Mouse (Mus musculus): Measurements from ENCODE around the gene Tctn1. TPM values are rescaled to one million over a fixed set of nuclear protein-coding genes. Genes with fewer than 3 reads are reported as not detected.
"Not testable (repeated sequence)": the region's sequence is repeated elsewhere in the genome, so short reads cannot be mapped to it uniquely, and the experiment has no call there.

Gene Tctn1
- polyA plus RNA-seq, 1 experiment from 2014 or later: 6.5 TPM

DNA sequence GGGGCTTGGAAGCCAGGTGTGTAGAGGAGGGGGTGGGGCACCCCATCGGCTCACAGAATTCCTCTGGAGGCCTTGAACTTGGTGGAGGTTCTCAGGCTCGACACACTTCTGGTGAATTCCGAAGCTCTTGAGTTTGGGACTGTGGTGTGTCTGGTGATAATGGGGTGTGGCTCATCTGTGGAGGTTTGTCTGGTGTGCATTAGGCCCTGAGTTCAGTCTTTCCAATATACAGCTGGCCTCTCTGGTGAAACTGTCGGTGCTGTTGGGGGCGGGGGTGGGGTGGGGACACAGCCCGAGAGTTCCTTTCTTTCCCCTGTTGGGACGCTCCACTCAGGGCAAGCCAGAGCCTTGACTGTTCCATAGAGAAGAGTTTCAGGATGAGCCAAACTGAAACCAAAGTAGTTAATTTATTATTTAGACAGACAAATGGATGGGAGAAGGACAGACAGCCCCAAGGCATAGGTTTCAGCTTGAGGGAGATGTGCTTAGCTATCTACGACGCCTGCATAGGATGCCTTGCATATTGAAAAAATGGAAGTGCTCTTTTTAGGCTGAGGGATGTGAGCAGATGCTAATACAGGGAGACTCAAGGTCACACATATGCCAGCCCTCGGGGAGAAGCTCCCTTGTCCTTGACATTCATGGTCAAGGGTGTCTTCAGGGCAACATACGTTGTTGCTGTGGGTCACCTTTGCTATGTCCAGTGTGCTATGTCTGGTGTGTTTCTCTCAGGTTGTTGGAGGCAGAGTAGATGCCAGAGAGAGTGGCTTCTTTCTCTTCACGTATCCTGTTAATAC is 46.0 kb downstream of the Tctn1 start:
- no peak overlapping the region for H3K4me2 ChIP-seq (replicated peaks)
- 91% methylated on average over 12 of the region's 12 CpGs for WGBS
- no peak overlapping the region for H3K9ac ChIP-seq
- H3K27me3 ChIP-seq (ENCODE audit: control insufficient read depth, insufficient read depth, low read length): no peaks in the 10 kb centered on the region
- H3K4me1 ChIP-seq (replicated peaks; ENCODE audit: control insufficient read depth, insufficient read depth, low read length): 0 out of 2 replicates have a peak, but pooled peaks cover 4% of the 10 kb centered on the region
- DNase-seq (ENCODE audit: low spot score): no peak
- ATAC-seq (ENCODE audit: low FRiP score): no peak
- no peak overlapping the region for H3K27ac ChIP-seq
- no peaks in the 10 kb centered on the region for H3K9me3 ChIP-seq (ENCODE audit: control insufficient read depth, low read length)
- no peaks in the 10 kb centered on the region for H3K36me3 ChIP-seq (replicated peaks; ENCODE audit: control insufficient read depth, insufficient read depth)
- H3K4me3 ChIP-seq (replicated peaks; ENCODE audit: low read length): no peak overlapping the region

DNA sequence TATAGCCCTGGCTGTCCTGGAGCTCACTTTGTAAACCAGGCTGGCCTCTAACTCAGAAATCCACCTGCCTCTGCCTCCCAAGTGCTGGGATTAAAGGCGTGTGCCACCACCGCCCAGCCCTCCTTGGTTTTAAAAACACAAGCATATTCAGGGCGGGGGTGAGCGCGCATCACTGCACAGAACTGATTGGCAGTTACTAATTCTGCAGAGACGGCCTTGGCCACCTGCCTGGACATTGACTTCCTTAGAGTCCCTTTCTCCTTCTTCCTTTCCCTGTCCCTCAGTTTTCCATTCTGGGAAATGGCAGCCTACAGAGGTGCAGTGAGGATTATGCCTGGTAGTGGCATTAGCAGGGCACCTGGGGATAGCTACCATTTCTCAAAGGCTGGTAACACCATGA is 46.6 kb downstream of the Tctn1 start:
- WGBS: 90% methylated on average over 6 of the region's 6 CpGs
- Histone ChIP-seq H3K36me3 (replicated peaks; ENCODE audit: control insufficient read depth, insufficient read depth) (no peaks in the 10 kb centered on the region), H3K4me1 (replicated peaks; ENCODE audit: control insufficient read depth, insufficient read depth, low read length) (0 out of 2 replicates have a peak, but pooled peaks cover 4% of the 10 kb centered on the region), H3K9me3 (ENCODE audit: control insufficient read depth, low read length) (no peaks in the 10 kb centered on the region), H3K9ac (no peak overlapping the region), H3K4me2 (replicated peaks) (no peak overlapping the region), H3K4me3 (replicated peaks; ENCODE audit: low read length) (no peak overlapping the region), H3K27ac (no peak overlapping the region), H3K27me3 (ENCODE audit: control insufficient read depth, insufficient read depth, low read length) (no peaks in the 10 kb centered on the region)
- DNase-seq (ENCODE audit: low spot score) (no peak), ATAC-seq (ENCODE audit: low FRiP score) (no peak)

DNA sequence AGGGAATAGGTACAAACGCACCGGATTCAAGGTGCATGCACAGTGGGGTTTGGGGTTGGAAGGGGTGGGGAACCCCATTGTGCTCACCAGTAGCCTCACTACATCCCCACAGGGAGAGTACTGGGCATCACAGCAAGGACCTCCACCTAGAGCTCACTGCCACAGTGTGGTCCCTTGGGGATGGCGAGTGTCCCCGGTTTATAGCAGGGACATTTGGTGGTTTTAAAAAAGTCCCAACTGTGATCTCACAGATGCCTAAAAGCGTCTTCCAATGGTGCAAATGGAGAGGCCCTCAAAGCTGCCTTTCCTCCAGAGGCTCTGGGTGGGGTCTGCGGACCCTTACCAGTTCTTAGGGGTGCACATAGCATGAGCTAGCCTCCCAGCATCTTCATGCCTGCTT is 50.4 kb downstream of the Tctn1 start:
- Histone ChIP-seq H3K27me3 (ENCODE audit: control insufficient read depth, insufficient read depth, low read length) (no peaks in the 10 kb centered on the region), H3K4me3 (replicated peaks; ENCODE audit: low read length) (no peak overlapping the region), H3K9ac (no peak overlapping the region), H3K4me1 (replicated peaks; ENCODE audit: control insufficient read depth, insufficient read depth, low read length) (peaks cover 9% of the 10 kb centered on the region), H3K36me3 (replicated peaks; ENCODE audit: control insufficient read depth, insufficient read depth) (no peaks in the 10 kb centered on the region), H3K9me3 (ENCODE audit: control insufficient read depth, low read length) (no peaks in the 10 kb centered on the region), H3K27ac (no peak overlapping the region), H3K4me2 (replicated peaks) (no peak overlapping the region)
- 92% methylated on average over 6 of the region's 6 CpGs for WGBS
- DNase-seq (ENCODE audit: low spot score) (no peak), ATAC-seq (ENCODE audit: low FRiP score) (no peak)

DNA sequence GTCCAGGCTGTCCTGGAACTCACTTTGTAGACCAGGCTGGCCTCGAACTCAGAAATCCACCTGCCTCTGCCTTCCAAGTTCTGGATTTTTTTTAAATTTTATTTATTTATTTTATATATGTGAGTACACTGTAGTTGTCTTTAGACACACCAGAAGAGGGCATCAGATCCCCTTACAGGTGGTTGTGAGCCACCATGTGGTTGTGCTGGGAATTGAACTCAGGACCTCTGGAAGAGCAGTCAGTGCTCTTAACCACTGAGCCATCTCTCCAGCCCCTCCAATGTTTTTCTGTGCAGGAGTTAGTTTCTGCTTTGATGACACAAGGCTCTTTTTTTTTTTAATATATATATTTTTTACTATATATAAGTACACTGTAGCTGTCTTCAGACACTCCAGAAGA is 51.4 kb downstream of the Tctn1 start:
- WGBS: 100% methylated on average over 1 of the region's 1 CpGs
- H3K27me3 ChIP-seq (ENCODE audit: control insufficient read depth, insufficient read depth, low read length); H3K27ac ChIP-seq; ATAC-seq (ENCODE audit: low FRiP score); H3K4me1 ChIP-seq (replicated peaks; ENCODE audit: control insufficient read depth, insufficient read depth, low read length); H3K4me2 ChIP-seq (replicated peaks); H3K9me3 ChIP-seq (ENCODE audit: control insufficient read depth, low read length); DNase-seq (ENCODE audit: low spot score); H3K4me3 ChIP-seq (replicated peaks; ENCODE audit: low read length); H3K9ac ChIP-seq; H3K36me3 ChIP-seq (replicated peaks; ENCODE audit: control insufficient read depth, insufficient read depth): not testable (repeated sequence)

DNA sequence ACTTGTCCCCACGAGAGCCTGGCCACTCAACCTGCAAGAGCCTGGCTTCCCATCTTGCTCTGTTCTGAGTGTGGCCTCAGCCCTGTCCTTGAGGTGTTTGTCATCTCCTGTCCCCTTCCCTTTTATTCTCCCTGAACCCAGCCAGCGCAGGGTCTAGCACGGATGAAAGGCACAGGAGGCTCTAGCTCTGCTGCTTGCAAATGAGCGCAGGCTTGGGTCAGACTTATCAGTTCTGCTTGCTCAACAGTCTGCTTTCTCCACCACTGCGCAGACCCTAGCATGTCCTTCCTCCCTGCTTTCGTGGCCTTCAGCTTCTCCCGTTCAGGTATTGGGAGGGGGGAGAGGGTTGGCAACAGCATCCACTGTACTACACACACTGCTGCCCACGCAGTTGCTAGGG is 52.1 kb downstream of the Tctn1 start:
- H3K9me3 ChIP-seq (ENCODE audit: control insufficient read depth, low read length): no peaks in the 10 kb centered on the region
- H3K4me2 ChIP-seq (replicated peaks): no peak overlapping the region
- no peak for DNase-seq (ENCODE audit: low spot score)
- WGBS: 81% methylated on average over 8 of the region's 8 CpGs
- no peak overlapping the region for H3K9ac ChIP-seq
- no peak overlapping the region for H3K27ac ChIP-seq
- H3K4me3 ChIP-seq (replicated peaks; ENCODE audit: low read length): no peak overlapping the region
- ATAC-seq (ENCODE audit: low FRiP score): no peak
- no peaks in the 10 kb centered on the region for H3K27me3 ChIP-seq (ENCODE audit: control insufficient read depth, insufficient read depth, low read length)
- H3K4me1 ChIP-seq (replicated peaks; ENCODE audit: control insufficient read depth, insufficient read depth, low read length): peaks cover 9% of the 10 kb centered on the region
- H3K36me3 ChIP-seq (replicated peaks; ENCODE audit: control insufficient read depth, insufficient read depth): no peaks in the 10 kb centered on the region

DNA sequence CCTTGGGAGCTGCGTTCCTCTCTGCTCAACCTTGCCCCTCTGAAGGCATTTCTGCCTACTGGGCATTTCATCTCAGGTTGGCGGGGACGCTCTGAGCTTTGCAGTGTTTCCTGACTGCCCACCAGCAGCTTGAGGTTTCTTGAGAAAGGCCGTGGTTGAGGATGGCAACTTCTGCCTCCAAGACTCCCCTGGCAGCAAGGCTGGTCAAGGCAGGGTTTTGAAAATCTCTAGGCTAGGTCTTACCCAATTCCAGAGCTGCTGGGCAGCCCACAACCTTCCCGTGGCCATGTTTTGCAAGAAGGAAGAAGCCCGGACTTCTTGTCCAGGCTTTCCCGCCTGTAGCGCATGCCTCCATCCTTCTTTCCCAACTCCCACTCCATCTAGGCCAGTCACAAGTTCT is 53.4 kb downstream of the Tctn1 start:
- no peak overlapping the region for H3K4me3 ChIP-seq (replicated peaks; ENCODE audit: low read length)

DNA sequence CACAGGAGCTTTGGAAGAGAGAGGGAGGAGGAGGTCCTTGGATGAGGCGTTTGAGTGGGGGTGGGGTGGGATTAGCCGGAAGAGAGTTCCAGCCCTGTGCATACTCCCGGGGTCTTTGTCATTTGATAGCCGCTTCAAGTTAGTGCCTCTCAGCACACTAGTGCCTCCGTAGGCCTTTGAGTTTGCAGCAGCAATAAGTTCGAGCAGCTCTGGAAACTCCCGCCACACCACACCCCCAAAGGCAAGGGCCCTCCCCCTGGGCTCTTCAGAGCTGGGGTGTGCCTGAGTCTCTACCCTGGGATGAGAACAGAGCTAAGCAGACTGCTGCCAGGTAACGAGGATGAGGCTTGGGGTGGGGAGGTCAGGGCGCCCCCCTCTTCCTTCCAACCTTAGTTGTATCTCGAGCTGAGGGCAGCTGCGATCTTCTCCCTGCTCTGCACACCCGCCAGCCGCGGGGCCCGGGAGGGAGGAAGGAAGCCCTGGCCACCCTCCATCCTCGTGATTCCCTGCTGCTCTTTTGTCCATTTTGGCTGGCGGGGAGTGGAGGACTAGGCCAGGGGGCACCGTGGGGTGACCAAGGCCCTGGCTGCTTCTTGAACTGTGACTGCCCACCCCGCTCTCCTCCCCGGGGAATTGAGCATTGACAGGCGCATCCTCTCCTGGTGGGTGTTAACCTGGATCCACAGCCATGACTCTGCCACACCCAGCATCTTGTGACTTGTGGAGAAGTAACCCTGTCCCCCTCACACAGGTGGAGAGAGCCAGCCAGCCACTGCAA is 54.5 kb downstream of the Tctn1 start:
- no peak for ATAC-seq (ENCODE audit: low FRiP score)

More for the DNA sequence above, 53.4 kb downstream of the Tctn1 start:
- 90% methylated on average over 8 of the region's 8 CpGs for WGBS
- no peak for ATAC-seq (ENCODE audit: low FRiP score)
- no peaks in the 10 kb centered on the region for H3K27me3 ChIP-seq (ENCODE audit: control insufficient read depth, insufficient read depth, low read length)
- peaks cover 9% of the 10 kb centered on the region for H3K4me1 ChIP-seq (replicated peaks; ENCODE audit: control insufficient read depth, insufficient read depth, low read length)
- no peaks in the 10 kb centered on the region for H3K36me3 ChIP-seq (replicated peaks; ENCODE audit: control insufficient read depth, insufficient read depth)
- no peak overlapping the region for H3K4me2 ChIP-seq (replicated peaks)
- H3K9me3 ChIP-seq (ENCODE audit: control insufficient read depth, low read length): no peaks in the 10 kb centered on the region
- no peak for DNase-seq (ENCODE audit: low spot score)
- no peak overlapping the region for H3K9ac ChIP-seq
- no peak overlapping the region for H3K27ac ChIP-seq

DNA sequence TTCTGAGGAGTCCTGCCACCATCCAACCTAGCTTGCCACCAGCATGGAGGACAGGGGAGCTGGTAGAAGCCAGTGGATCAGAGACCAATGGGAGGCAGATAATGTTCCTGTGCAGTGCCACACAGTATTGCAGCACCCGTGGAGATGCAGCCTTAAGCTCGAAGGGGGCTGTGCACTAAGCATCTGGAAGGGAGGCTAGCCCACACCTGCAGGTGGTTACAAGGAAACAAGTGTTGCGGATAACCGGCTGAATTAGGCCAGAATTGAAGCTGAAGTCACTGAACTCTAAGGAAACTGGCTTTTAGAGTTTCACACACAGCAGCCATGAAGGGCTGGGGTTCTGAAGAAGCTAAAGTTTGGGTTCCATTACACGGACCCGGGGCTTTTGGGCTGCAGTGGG is 55.4 kb downstream of the Tctn1 start:
- no peaks in the 10 kb centered on the region for H3K27me3 ChIP-seq (ENCODE audit: control insufficient read depth, insufficient read depth, low read length)
- H3K9me3 ChIP-seq (ENCODE audit: control insufficient read depth, low read length): no peaks in the 10 kb centered on the region
- H3K4me3 ChIP-seq (replicated peaks; ENCODE audit: low read length): no peak overlapping the region
- 55% methylated on average over 6 of the region's 6 CpGs for WGBS
- DNase-seq (ENCODE audit: low spot score) (no peak), ATAC-seq (ENCODE audit: low FRiP score) (no peak)
- no peak overlapping the region for H3K9ac ChIP-seq
- no peaks in the 10 kb centered on the region for H3K36me3 ChIP-seq (replicated peaks; ENCODE audit: control insufficient read depth, insufficient read depth)
- H3K4me1 ChIP-seq (replicated peaks; ENCODE audit: control insufficient read depth, insufficient read depth, low read length): peaks cover 9% of the 10 kb centered on the region
- H3K27ac ChIP-seq: no peak overlapping the region
- no peak overlapping the region for H3K4me2 ChIP-seq (replicated peaks)

More for the DNA sequence above, 54.5 kb downstream of the Tctn1 start:
- peaks cover 9% of the 10 kb centered on the region for H3K4me1 ChIP-seq (replicated peaks; ENCODE audit: control insufficient read depth, insufficient read depth, low read length)
- H3K4me2 ChIP-seq (replicated peaks): peak overlapping the region; percentile 42
- no peaks in the 10 kb centered on the region for H3K9me3 ChIP-seq (ENCODE audit: control insufficient read depth, low read length)
- no peak overlapping the region for H3K27ac ChIP-seq
- no peaks in the 10 kb centered on the region for H3K36me3 ChIP-seq (replicated peaks; ENCODE audit: control insufficient read depth, insufficient read depth)
- WGBS: 5% methylated on average over 20 of the region's 21 CpGs
- DNase-seq (ENCODE audit: low spot score): no peak
- 0 out of 2 replicates have a peak overlapping the region, but pooled peaks have one; percentile 8 for H3K9ac ChIP-seq
- no peaks in the 10 kb centered on the region for H3K27me3 ChIP-seq (ENCODE audit: control insufficient read depth, insufficient read depth, low read length)
- no peak overlapping the region for H3K4me3 ChIP-seq (replicated peaks; ENCODE audit: low read length)

DNA sequence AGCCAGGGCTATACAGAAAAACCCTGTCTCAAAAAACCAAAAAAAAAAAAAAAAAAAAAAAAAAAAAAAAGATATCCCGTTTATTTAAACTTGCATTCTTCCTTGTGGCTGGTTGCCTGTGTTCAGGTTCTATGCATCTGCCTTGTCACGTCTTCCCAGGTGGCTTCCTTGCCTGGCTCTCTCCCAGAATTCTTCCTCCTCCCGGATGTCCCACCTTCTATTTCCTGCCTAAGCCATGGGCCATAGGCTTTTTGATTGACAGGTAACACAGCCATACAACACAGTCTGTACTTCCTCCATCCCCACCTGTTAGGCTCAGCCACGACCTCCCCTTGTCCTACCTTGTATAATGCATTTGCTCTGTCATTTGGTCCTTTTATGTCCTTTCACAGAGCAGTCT is 57.8 kb downstream of the Tctn1 start, which contains the start of gene Hvcn1:
Hvcn1 (plus strand) TSS at position 330 of the 400 bp plus-strand sequence.
- 83% methylated on average over 4 of the region's 4 CpGs for WGBS

More for the DNA sequence above, 57.8 kb downstream of the Tctn1 start, which contains the start of gene Hvcn1:
- Histone ChIP-seq H3K27me3 (ENCODE audit: control insufficient read depth, insufficient read depth, low read length) (no peaks in the 10 kb centered on the region), H3K4me1 (replicated peaks; ENCODE audit: control insufficient read depth, insufficient read depth, low read length) (peaks cover 9% of the 10 kb centered on the region), H3K36me3 (replicated peaks; ENCODE audit: control insufficient read depth, insufficient read depth) (no peaks in the 10 kb centered on the region), H3K9me3 (ENCODE audit: control insufficient read depth, low read length) (no peaks in the 10 kb centered on the region), H3K27ac (no peak within 1 kb of the TSS), H3K9ac (no peak within 1 kb of the TSS), H3K4me2 (replicated peaks) (no peak within 1 kb of the TSS), H3K4me3 (replicated peaks; ENCODE audit: low read length) (no peak within 1 kb of the TSS)
- DNase-seq (ENCODE audit: low spot score) (no peak), ATAC-seq (ENCODE audit: low FRiP score) (no peak)

Data from hindbrain, embryonic 14.5 days (tissue).